Mouse (Mus musculus) retina, adult 2 months (tissue): ENCODE measurements around the gene Hist1h4c.

Experiments
- DNase-seq: peaks from one replicate; pipeline ENCODE4 v3.0.0-alpha.2; 2012; ENCODE audit warnings: low read depth, low spot score

Hist1h4c gene

GRCm38 (mm10) chr13:23698300-23698693, at the start of gene Hist1h4c:
Hist1h4c (minus strand) TSS chr13:23698454.
- peak; percentile 100 for DNase-seq

- DNase-seq, result no peak
Observed at GRCm38 (mm10) chr13:23747892-23748288, 49.6 kb upstream of the Hist1h4c start.

- DNase-seq, result no peak
Observed at GRCm38 (mm10) chr13:23747081-23747891, 49.0 kb upstream of the Hist1h4c start.

- peak; percentile 82 for DNase-seq
Observed at GRCm38 (mm10) chr13:23746201-23747080, 48.2 kb upstream of the Hist1h4c start, which contains the start of gene Hist1h2bb. Hist1h2bb (plus strand) TSS chr13:23746734.

GRCm38 (mm10) chr13:23745381-23746161, 47.3 kb upstream of the Hist1h4c start, which contains the start of gene Hist1h3c:
Hist1h3c (minus strand) TSS chr13:23745602.
- DNase-seq, result peak; percentile 73

GRCm38 (mm10) chr13:23744421-23745380, 46.4 kb upstream of the Hist1h4c start:
- DNase-seq, result no peak

- DNase-seq, result no peak
Observed at GRCm38 (mm10) chr13:23743963-23744362, 45.7 kb upstream of the Hist1h4c start.

- no peak for DNase-seq
Observed at GRCm38 (mm10) chr13:23743215-23743614, 45.0 kb upstream of the Hist1h4c start.

GRCm38 (mm10) chr13:23742007-23742406, 43.8 kb upstream of the Hist1h4c start:
- no peak for DNase-seq

- no peak for DNase-seq
Observed at GRCm38 (mm10) chr13:23740910-23741309, 42.7 kb upstream of the Hist1h4c start.

- DNase-seq, result no peak
Observed at GRCm38 (mm10) chr13:23740256-23740840, 42.1 kb upstream of the Hist1h4c start.

GRCm38 (mm10) chr13:23739922-23740252, 41.6 kb upstream of the Hist1h4c start:
- no peak for DNase-seq

- peak; percentile 82 for DNase-seq
Observed at GRCm38 (mm10) chr13:23739069-23739921, 41.0 kb upstream of the Hist1h4c start.

- DNase-seq, result peak; percentile 68
Observed at GRCm38 (mm10) chr13:23738677-23739068, 40.4 kb upstream of the Hist1h4c start, which contains the start of gene Hist1h1c. Hist1h1c (plus strand) TSS chr13:23738808.

GRCm38 (mm10) chr13:23738041-23738440, 39.8 kb upstream of the Hist1h4c start:
- no peak for DNase-seq

- no peak for DNase-seq
Observed at GRCm38 (mm10) chr13:23737091-23737490, 38.8 kb upstream of the Hist1h4c start.

GRCm38 (mm10) chr13:23732156-23732804, 34.0 kb upstream of the Hist1h4c start:
- DNase-seq, result peak; percentile 57

- no peak for DNase-seq
Observed at GRCm38 (mm10) chr13:23730479-23730878, 32.2 kb upstream of the Hist1h4c start.

GRCm38 (mm10) chr13:23729706-23730105, 31.5 kb upstream of the Hist1h4c start:
- DNase-seq, result no peak
